Mouse (Mus musculus): ENCODE data around the gene Pcdh15. TPM values are rescaled to one million over a fixed set of nuclear protein-coding genes. Genes with fewer than 3 reads are reported as not detected.

Gene Pcdh15
- polyA plus RNA-seq, 1 experiment = 0.08 TPM

GRCm38 (mm10) chr10:73947799-73948198, 848.7 kb downstream of the Pcdh15 start:
- no peak overlapping the region for H3K4me3 ChIP-seq
- TF ChIP-seq MYOG (IDR thresholded peaks at IDR 0.05; ENCODE audit: control insufficient read depth in 1 of 3, insufficient read depth in 1 of 3, insufficient read length in 2 of 3, low read depth in 2 of 3) (no peak), POLR2A (IDR thresholded peaks at IDR 0.05; ENCODE audit: insufficient read length, low read depth) (no peak), POLR2AphosphoS2 (IDR thresholded peaks at IDR 0.05; ENCODE audit: insufficient read length, low read depth) (no peak), MAX (IDR thresholded peaks at IDR 0.05; ENCODE audit: low read depth) (no peak), TCF3 (IDR thresholded peaks at IDR 0.05; ENCODE audit: insufficient read length, low read depth) (no peak), MYOD1 (IDR thresholded peaks at IDR 0.05; ENCODE audit: control insufficient read depth in 1 of 3, insufficient read length in 2 of 3, low read depth in 2 of 3) (no peak), USF1 (IDR thresholded peaks at IDR 0.05; ENCODE audit: low read depth) (no peak), SRF (IDR thresholded peaks at IDR 0.05; ENCODE audit: control insufficient read depth, insufficient read length, low read depth) (no peak), CEBPB (IDR thresholded peaks at IDR 0.05; ENCODE audit: insufficient read depth, poor library complexity, severe bottlenecking) (no peak), REST (IDR thresholded peaks at IDR 0.05; ENCODE audit: insufficient read depth, insufficient read length) (no peak)
- no peaks in the 10 kb centered on the region for H3K36me3 ChIP-seq (ENCODE audit: control insufficient read depth, insufficient read depth)
- H3K4me2 ChIP-seq (ENCODE audit: low read depth) = no peak overlapping the region
- no peaks in the 10 kb centered on the region for H3K79me2 ChIP-seq (ENCODE audit: control insufficient read depth, insufficient read depth)
- no peak overlapping the region for H3ac ChIP-seq (ENCODE audit: control insufficient read depth, insufficient read length)
- no peaks in the 10 kb centered on the region for H3K27me3 ChIP-seq (ENCODE audit: control insufficient read depth, insufficient read depth, insufficient read length)

GRCm38 (mm10) chr10:73953362-73953761, 854.2 kb downstream of the Pcdh15 start:
- Histone ChIP-seq H3K4me3 (no peak overlapping the region), H3ac (ENCODE audit: control insufficient read depth, insufficient read length) (no peak overlapping the region), H3K79me2 (ENCODE audit: control insufficient read depth, insufficient read depth) (no peaks in the 10 kb centered on the region), H3K4me2 (ENCODE audit: low read depth) (no peak overlapping the region), H3K36me3 (ENCODE audit: control insufficient read depth, insufficient read depth) (no peaks in the 10 kb centered on the region), H3K27me3 (ENCODE audit: control insufficient read depth, insufficient read depth, insufficient read length) (no peaks in the 10 kb centered on the region)
- no peak for TF ChIP-seq TCF12 (IDR thresholded peaks at IDR 0.05; ENCODE audit: insufficient read depth, poor library complexity, severe bottlenecking)
- TF ChIP-seq CEBPB (IDR thresholded peaks at IDR 0.05; ENCODE audit: insufficient read depth, poor library complexity, severe bottlenecking) = no peak
- no peak for TF ChIP-seq SRF (IDR thresholded peaks at IDR 0.05; ENCODE audit: control insufficient read depth, insufficient read length, low read depth)
- TF ChIP-seq MAX (IDR thresholded peaks at IDR 0.05; ENCODE audit: low read depth) = no peak
- no peak for TF ChIP-seq POLR2A (IDR thresholded peaks at IDR 0.05; ENCODE audit: insufficient read length, low read depth)
- no peak for TF ChIP-seq TCF3 (IDR thresholded peaks at IDR 0.05; ENCODE audit: insufficient read length, low read depth)
- no peak for TF ChIP-seq POLR2AphosphoS2 (IDR thresholded peaks at IDR 0.05; ENCODE audit: insufficient read length, low read depth)
- TF ChIP-seq USF1 (IDR thresholded peaks at IDR 0.05; ENCODE audit: low read depth) = no peak
- no peak for TF ChIP-seq E2F4 (IDR thresholded peaks at IDR 0.05; ENCODE audit: insufficient read depth)
- no peak for TF ChIP-seq MYOG (IDR thresholded peaks at IDR 0.05; ENCODE audit: control insufficient read depth in 1 of 3, insufficient read depth in 1 of 3, insufficient read length in 2 of 3, low read depth in 2 of 3)
- TF ChIP-seq MYOD1 (IDR thresholded peaks at IDR 0.05; ENCODE audit: control insufficient read depth in 1 of 3, insufficient read length in 2 of 3, low read depth in 2 of 3) = no peak
- no peak for TF ChIP-seq REST (IDR thresholded peaks at IDR 0.05; ENCODE audit: insufficient read depth, insufficient read length)

- Histone ChIP-seq H3K4me3 (no peak overlapping the region), H3K4me2 (ENCODE audit: low read depth) (no peak overlapping the region), H3K36me3 (ENCODE audit: control insufficient read depth, insufficient read depth) (no peaks in the 10 kb centered on the region), H3ac (ENCODE audit: control insufficient read depth, insufficient read length) (no peak overlapping the region), H3K79me2 (ENCODE audit: control insufficient read depth, insufficient read depth) (no peaks in the 10 kb centered on the region), H3K27me3 (ENCODE audit: control insufficient read depth, insufficient read depth, insufficient read length) (no peaks in the 10 kb centered on the region)
- TF ChIP-seq CEBPB (IDR thresholded peaks at IDR 0.05; ENCODE audit: insufficient read depth, poor library complexity, severe bottlenecking) (no peak), MYOG (IDR thresholded peaks at IDR 0.05; ENCODE audit: control insufficient read depth in 1 of 3, insufficient read depth in 1 of 3, insufficient read length in 2 of 3, low read depth in 2 of 3) (no peak), REST (IDR thresholded peaks at IDR 0.05; ENCODE audit: insufficient read depth, insufficient read length) (no peak), POLR2A (IDR thresholded peaks at IDR 0.05; ENCODE audit: insufficient read length, low read depth) (no peak)
Measured at GRCm38 (mm10) chr10:73984057-73984456, 884.9 kb downstream of the Pcdh15 start.

- Histone ChIP-seq H3K4me2 (ENCODE audit: low read depth) (no peak overlapping the region), H3K36me3 (ENCODE audit: control insufficient read depth, insufficient read depth) (no peaks in the 10 kb centered on the region), H3ac (ENCODE audit: control insufficient read depth, insufficient read length) (no peak overlapping the region), H3K27me3 (ENCODE audit: control insufficient read depth, insufficient read depth, insufficient read length) (no peaks in the 10 kb centered on the region), H3K4me3 (no peak overlapping the region), H3K79me2 (ENCODE audit: control insufficient read depth, insufficient read depth) (no peaks in the 10 kb centered on the region)
- TF ChIP-seq USF1 (IDR thresholded peaks at IDR 0.05; ENCODE audit: low read depth) (no peak), MYOD1 (IDR thresholded peaks at IDR 0.05; ENCODE audit: control insufficient read depth in 1 of 3, insufficient read length in 2 of 3, low read depth in 2 of 3) (no peak), REST (IDR thresholded peaks at IDR 0.05; ENCODE audit: insufficient read depth, insufficient read length) (no peak), MAX (IDR thresholded peaks at IDR 0.05; ENCODE audit: low read depth) (no peak), CEBPB (IDR thresholded peaks at IDR 0.05; ENCODE audit: insufficient read depth, poor library complexity, severe bottlenecking) (no peak), TCF3 (IDR thresholded peaks at IDR 0.05; ENCODE audit: insufficient read length, low read depth) (no peak), POLR2A (IDR thresholded peaks at IDR 0.05; ENCODE audit: insufficient read length, low read depth) (no peak), TCF12 (IDR thresholded peaks at IDR 0.05; ENCODE audit: insufficient read depth, poor library complexity, severe bottlenecking) (no peak), MYOG (IDR thresholded peaks at IDR 0.05; ENCODE audit: control insufficient read depth in 1 of 3, insufficient read depth in 1 of 3, insufficient read length in 2 of 3, low read depth in 2 of 3) (no peak), SRF (IDR thresholded peaks at IDR 0.05; ENCODE audit: control insufficient read depth, insufficient read length, low read depth) (no peak), POLR2AphosphoS2 (IDR thresholded peaks at IDR 0.05; ENCODE audit: insufficient read length, low read depth) (no peak), E2F4 (IDR thresholded peaks at IDR 0.05; ENCODE audit: insufficient read depth) (no peak)
Measured at GRCm38 (mm10) chr10:74008836-74009235, 909.7 kb downstream of the Pcdh15 start.

- no peaks in the 10 kb centered on the region for H3K79me2 ChIP-seq (ENCODE audit: control insufficient read depth, insufficient read depth)
- H3K4me2 ChIP-seq (ENCODE audit: low read depth) = no peak overlapping the region
- H3K36me3 ChIP-seq (ENCODE audit: control insufficient read depth, insufficient read depth) = no peaks in the 10 kb centered on the region
- TF ChIP-seq MYOG (IDR thresholded peaks at IDR 0.05; ENCODE audit: control insufficient read depth in 1 of 3, insufficient read depth in 1 of 3, insufficient read length in 2 of 3, low read depth in 2 of 3) (no peak), MAX (IDR thresholded peaks at IDR 0.05; ENCODE audit: low read depth) (no peak), TCF3 (IDR thresholded peaks at IDR 0.05; ENCODE audit: insufficient read length, low read depth) (no peak), POLR2A (IDR thresholded peaks at IDR 0.05; ENCODE audit: insufficient read length, low read depth) (no peak), E2F4 (IDR thresholded peaks at IDR 0.05; ENCODE audit: insufficient read depth) (no peak), MYOD1 (IDR thresholded peaks at IDR 0.05; ENCODE audit: control insufficient read depth in 1 of 3, insufficient read length in 2 of 3, low read depth in 2 of 3) (no peak), SRF (IDR thresholded peaks at IDR 0.05; ENCODE audit: control insufficient read depth, insufficient read length, low read depth) (no peak), CEBPB (IDR thresholded peaks at IDR 0.05; ENCODE audit: insufficient read depth, poor library complexity, severe bottlenecking) (no peak), TCF12 (IDR thresholded peaks at IDR 0.05; ENCODE audit: insufficient read depth, poor library complexity, severe bottlenecking) (no peak), USF1 (IDR thresholded peaks at IDR 0.05; ENCODE audit: low read depth) (no peak), REST (IDR thresholded peaks at IDR 0.05; ENCODE audit: insufficient read depth, insufficient read length) (no peak), POLR2AphosphoS2 (IDR thresholded peaks at IDR 0.05; ENCODE audit: insufficient read length, low read depth) (no peak)
- H3K4me3 ChIP-seq = no peak overlapping the region
- no peaks in the 10 kb centered on the region for H3K27me3 ChIP-seq (ENCODE audit: control insufficient read depth, insufficient read depth, insufficient read length)
- H3ac ChIP-seq (ENCODE audit: control insufficient read depth, insufficient read length) = no peak overlapping the region
Measured at GRCm38 (mm10) chr10:74023091-74023490, 923.9 kb downstream of the Pcdh15 start.
